Mouse (Mus musculus): ENCODE data around the gene Kcnip4. TPM values are rescaled to one million over a fixed set of nuclear protein-coding genes. Genes with fewer than 3 reads are reported as not detected.

Gene Kcnip4
- polyA plus RNA-seq, 1 experiment from 2014 or later: 21.3 TPM

- Histone ChIP-seq H3K4me3 (replicated peaks; ENCODE audit: low read length) (no peak overlapping the region), H3K27ac (no peak overlapping the region), H3K27me3 (ENCODE audit: control insufficient read depth, insufficient read depth, low read length) (no peaks in the 10 kb centered on the region), H3K4me2 (replicated peaks) (no peak overlapping the region), H3K9ac (no peak overlapping the region), H3K9me3 (ENCODE audit: control insufficient read depth, low read length) (no peaks in the 10 kb centered on the region), H3K4me1 (replicated peaks; ENCODE audit: control insufficient read depth, insufficient read depth, low read length) (no peaks in the 10 kb centered on the region), H3K36me3 (replicated peaks; ENCODE audit: control insufficient read depth, insufficient read depth) (no peaks in the 10 kb centered on the region)
- WGBS: 36% methylated on average over 1 of the region's 1 CpGs
- ATAC-seq (ENCODE audit: low FRiP score): no peak
- peak; percentile 69 for DNase-seq (ENCODE audit: low spot score)
These were observed 459.1 kb downstream of the Kcnip4 start for GRCm38 (mm10) chr5:49065646-49066045.

DNA sequence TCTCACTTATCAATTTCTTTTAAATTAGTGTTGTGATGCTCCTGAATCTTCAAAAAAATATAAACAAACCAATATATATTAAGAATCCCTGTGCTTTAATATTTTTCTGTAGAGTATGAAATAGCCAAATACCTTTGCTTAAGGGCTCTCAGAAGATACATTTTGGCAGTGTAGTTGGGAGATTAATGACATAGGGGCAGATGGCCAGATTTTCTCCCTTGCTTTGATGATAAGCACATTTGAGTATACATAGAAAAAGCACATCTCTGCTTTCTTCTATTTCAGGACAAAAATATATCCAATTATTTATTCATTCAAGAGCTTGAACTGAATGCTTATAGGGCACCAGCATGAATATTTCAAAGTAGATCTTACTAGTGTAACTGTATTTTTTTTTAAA is 465.8 kb downstream of the Kcnip4 start:
- DNase-seq (ENCODE audit: low spot score): no peak
- Histone ChIP-seq H3K36me3 (replicated peaks; ENCODE audit: control insufficient read depth, insufficient read depth) (no peaks in the 10 kb centered on the region), H3K4me1 (replicated peaks; ENCODE audit: control insufficient read depth, insufficient read depth, low read length) (no peaks in the 10 kb centered on the region), H3K9me3 (ENCODE audit: control insufficient read depth, low read length) (no peaks in the 10 kb centered on the region), H3K9ac (no peak overlapping the region), H3K4me2 (replicated peaks) (no peak overlapping the region), H3K27ac (no peak overlapping the region), H3K4me3 (replicated peaks; ENCODE audit: low read length) (no peak overlapping the region), H3K27me3 (ENCODE audit: control insufficient read depth, insufficient read depth, low read length) (no peaks in the 10 kb centered on the region)
- no peak for ATAC-seq (ENCODE audit: low FRiP score)

DNA sequence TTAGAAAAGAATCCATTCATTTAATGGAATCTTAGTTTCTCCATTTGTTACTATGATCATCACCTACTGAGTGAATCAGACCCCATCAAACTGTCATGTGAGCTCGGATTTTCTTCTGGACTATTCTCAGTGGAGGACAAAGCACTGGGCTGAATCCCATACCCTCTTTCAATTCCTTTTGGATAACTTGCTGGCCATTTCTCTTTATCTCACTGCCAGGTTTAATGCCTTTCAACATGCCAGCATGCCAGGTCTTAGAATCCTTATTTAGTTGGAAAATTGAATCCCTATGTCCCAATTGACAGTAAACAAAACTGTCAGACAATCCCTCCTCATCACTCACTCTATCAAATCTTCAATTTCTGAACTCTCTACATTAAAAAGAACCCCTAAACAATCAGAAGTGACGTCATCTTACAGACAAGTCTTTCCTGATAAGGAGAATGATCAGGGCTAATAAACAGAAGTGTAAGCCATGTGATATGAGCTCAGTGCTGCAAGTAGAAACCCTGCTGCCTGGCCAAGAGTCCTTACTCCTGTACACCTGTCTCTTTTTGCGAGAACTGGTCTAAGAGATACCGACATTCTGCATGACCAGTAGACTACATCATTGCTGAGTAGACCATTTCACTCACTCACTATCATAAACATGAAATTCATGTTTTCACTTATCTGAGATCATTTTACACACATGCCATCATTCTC is 466.9 kb downstream of the Kcnip4 start:
- Histone ChIP-seq H3K4me1 (replicated peaks; ENCODE audit: control insufficient read depth, insufficient read depth, low read length) (no peaks in the 10 kb centered on the region), H3K9me3 (ENCODE audit: control insufficient read depth, low read length) (no peaks in the 10 kb centered on the region), H3K27ac (no peak overlapping the region), H3K4me3 (replicated peaks; ENCODE audit: low read length) (no peak overlapping the region), H3K4me2 (replicated peaks) (no peak overlapping the region), H3K27me3 (ENCODE audit: control insufficient read depth, insufficient read depth, low read length) (no peaks in the 10 kb centered on the region), H3K36me3 (replicated peaks; ENCODE audit: control insufficient read depth, insufficient read depth) (no peaks in the 10 kb centered on the region), H3K9ac (no peak overlapping the region)
- WGBS: 84% methylated on average over 4 of the region's 4 CpGs
- no peak for ATAC-seq (ENCODE audit: low FRiP score)
- DNase-seq (ENCODE audit: low spot score): no peak

GRCm38 (mm10) chr5:49047960-49048359 is 476.7 kb downstream of the Kcnip4 start:
- Histone ChIP-seq H3K27me3 (ENCODE audit: control insufficient read depth, insufficient read depth, low read length) (no peaks in the 10 kb centered on the region), H3K4me2 (replicated peaks) (no peak overlapping the region), H3K27ac (no peak overlapping the region), H3K4me1 (replicated peaks; ENCODE audit: control insufficient read depth, insufficient read depth, low read length) (no peaks in the 10 kb centered on the region), H3K9me3 (ENCODE audit: control insufficient read depth, low read length) (no peaks in the 10 kb centered on the region), H3K36me3 (replicated peaks; ENCODE audit: control insufficient read depth, insufficient read depth) (no peaks in the 10 kb centered on the region), H3K9ac (no peak overlapping the region), H3K4me3 (replicated peaks; ENCODE audit: low read length) (no peak overlapping the region)
- 79% methylated on average over 1 of the region's 1 CpGs for WGBS
- DNase-seq (ENCODE audit: low spot score) (no peak), ATAC-seq (ENCODE audit: low FRiP score) (0 out of 2 replicates have a peak, but pooled peaks have one; percentile 51)

GRCm38 (mm10) chr5:49041259-49041845 is 483.4 kb downstream of the Kcnip4 start:
- no peak overlapping the region for H3K4me3 ChIP-seq (replicated peaks; ENCODE audit: low read length)
- no peak overlapping the region for H3K27ac ChIP-seq
- H3K9ac ChIP-seq: no peak overlapping the region
- no peaks in the 10 kb centered on the region for H3K27me3 ChIP-seq (ENCODE audit: control insufficient read depth, insufficient read depth, low read length)
- DNase-seq (ENCODE audit: low spot score) (no peak), ATAC-seq (ENCODE audit: low FRiP score) (no peak)
- H3K9me3 ChIP-seq (ENCODE audit: control insufficient read depth, low read length): no peaks in the 10 kb centered on the region
- H3K36me3 ChIP-seq (replicated peaks; ENCODE audit: control insufficient read depth, insufficient read depth): no peaks in the 10 kb centered on the region
- H3K4me2 ChIP-seq (replicated peaks): 0 out of 2 replicates have a peak overlapping the region, but pooled peaks have one; percentile 11
- H3K4me1 ChIP-seq (replicated peaks; ENCODE audit: control insufficient read depth, insufficient read depth, low read length): 0 out of 2 replicates have a peak, but pooled peaks cover 3% of the 10 kb centered on the region
- 27% methylated on average over 6 of the region's 6 CpGs for WGBS

- H3K36me3 ChIP-seq (replicated peaks; ENCODE audit: control insufficient read depth, insufficient read depth): no peaks in the 10 kb centered on the region
- no peaks in the 10 kb centered on the region for H3K27me3 ChIP-seq (ENCODE audit: control insufficient read depth, insufficient read depth, low read length)
- H3K9ac ChIP-seq: no peak overlapping the region
- H3K4me1 ChIP-seq (replicated peaks; ENCODE audit: control insufficient read depth, insufficient read depth, low read length): no peaks in the 10 kb centered on the region
- no peak for DNase-seq (ENCODE audit: low spot score)
- 68% methylated on average over 4 of the region's 4 CpGs for WGBS
- H3K4me3 ChIP-seq (replicated peaks; ENCODE audit: low read length): no peak overlapping the region
- no peaks in the 10 kb centered on the region for H3K9me3 ChIP-seq (ENCODE audit: control insufficient read depth, low read length)
- no peak overlapping the region for H3K4me2 ChIP-seq (replicated peaks)
- no peak overlapping the region for H3K27ac ChIP-seq
- no peak for ATAC-seq (ENCODE audit: low FRiP score)
These were observed 527.3 kb downstream of the Kcnip4 start for GRCm38 (mm10) chr5:48997359-48997758.

DNA sequence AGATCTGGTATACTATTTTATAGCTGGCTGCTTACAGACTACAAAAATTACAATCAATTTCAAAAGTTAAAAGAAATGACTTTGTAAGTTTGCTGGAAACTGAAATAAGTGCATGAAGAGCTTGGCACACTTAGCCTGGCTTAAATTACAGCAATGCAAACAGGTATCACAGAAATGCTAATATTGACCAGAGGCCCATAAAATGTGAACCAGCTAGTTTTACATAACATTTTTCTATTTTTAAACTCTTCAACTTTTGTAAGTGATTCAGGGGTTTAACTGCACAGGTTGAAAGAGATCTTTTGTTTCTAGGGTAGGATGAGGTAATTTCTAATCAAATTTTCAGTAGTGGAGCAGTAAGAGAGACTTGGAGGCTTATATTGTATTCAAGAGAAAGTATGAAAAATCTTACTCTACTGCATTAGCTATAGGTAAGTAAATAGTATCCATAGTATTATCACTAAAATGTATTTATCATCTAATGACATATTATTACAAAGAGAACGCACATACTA is 535.5 kb downstream of the Kcnip4 start:
- no peak for DNase-seq (ENCODE audit: low spot score)
- WGBS: 98% methylated on average over 1 of the region's 1 CpGs
- H3K4me1 ChIP-seq (replicated peaks; ENCODE audit: control insufficient read depth, insufficient read depth, low read length): no peaks in the 10 kb centered on the region
- H3K9me3 ChIP-seq (ENCODE audit: control insufficient read depth, low read length): no peaks in the 10 kb centered on the region
- no peak overlapping the region for H3K9ac ChIP-seq
- no peak for ATAC-seq (ENCODE audit: low FRiP score)
- no peak overlapping the region for H3K4me2 ChIP-seq (replicated peaks)
- H3K27ac ChIP-seq: no peak overlapping the region
- no peaks in the 10 kb centered on the region for H3K27me3 ChIP-seq (ENCODE audit: control insufficient read depth, insufficient read depth, low read length)
- H3K4me3 ChIP-seq (replicated peaks; ENCODE audit: low read length): no peak overlapping the region
- H3K36me3 ChIP-seq (replicated peaks; ENCODE audit: control insufficient read depth, insufficient read depth): no peaks in the 10 kb centered on the region

GRCm38 (mm10) chr5:48942378-48943088 is 582.2 kb downstream of the Kcnip4 start:
- no peak overlapping the region for H3K27ac ChIP-seq
- no peaks in the 10 kb centered on the region for H3K9me3 ChIP-seq (ENCODE audit: control insufficient read depth, low read length)
- no peaks in the 10 kb centered on the region for H3K36me3 ChIP-seq (replicated peaks; ENCODE audit: control insufficient read depth, insufficient read depth)
- H3K4me3 ChIP-seq (replicated peaks; ENCODE audit: low read length): no peak overlapping the region
- H3K4me2 ChIP-seq (replicated peaks): no peak overlapping the region
- no peaks in the 10 kb centered on the region for H3K27me3 ChIP-seq (ENCODE audit: control insufficient read depth, insufficient read depth, low read length)
- H3K9ac ChIP-seq: no peak overlapping the region
- no peaks in the 10 kb centered on the region for H3K4me1 ChIP-seq (replicated peaks; ENCODE audit: control insufficient read depth, insufficient read depth, low read length)
- DNase-seq (ENCODE audit: low spot score): no peak
- ATAC-seq (ENCODE audit: low FRiP score): no peak
- WGBS: 82% methylated on average over 2 of the region's 2 CpGs

GRCm38 (mm10) chr5:48931881-48932280 is 592.8 kb downstream of the Kcnip4 start:
- Histone ChIP-seq H3K9ac (no peak overlapping the region), H3K27ac (no peak overlapping the region), H3K4me1 (replicated peaks; ENCODE audit: control insufficient read depth, insufficient read depth, low read length) (no peaks in the 10 kb centered on the region), H3K4me3 (replicated peaks; ENCODE audit: low read length) (no peak overlapping the region), H3K9me3 (ENCODE audit: control insufficient read depth, low read length) (no peaks in the 10 kb centered on the region), H3K27me3 (ENCODE audit: control insufficient read depth, insufficient read depth, low read length) (no peaks in the 10 kb centered on the region), H3K4me2 (replicated peaks) (no peak overlapping the region), H3K36me3 (replicated peaks; ENCODE audit: control insufficient read depth, insufficient read depth) (no peaks in the 10 kb centered on the region)
- ATAC-seq (ENCODE audit: low FRiP score) (no peak), DNase-seq (ENCODE audit: low spot score) (no peak)
- WGBS: 93% methylated on average over 2 of the region's 2 CpGs

All from hindbrain, embryonic 14.5 days (tissue).